Mouse (Mus musculus): Measurements from ENCODE around the gene Sbk1. TPM values are rescaled to one million over a fixed set of nuclear protein-coding genes. Genes with fewer than 3 reads are reported as not detected.
A peak's percentile ranks its signal among the peaks of the same experiment; 100 is the strongest.

Sbk1 gene
- polyA plus RNA-seq, 1 experiment from 2014 or later: 5.2 TPM

DNA sequence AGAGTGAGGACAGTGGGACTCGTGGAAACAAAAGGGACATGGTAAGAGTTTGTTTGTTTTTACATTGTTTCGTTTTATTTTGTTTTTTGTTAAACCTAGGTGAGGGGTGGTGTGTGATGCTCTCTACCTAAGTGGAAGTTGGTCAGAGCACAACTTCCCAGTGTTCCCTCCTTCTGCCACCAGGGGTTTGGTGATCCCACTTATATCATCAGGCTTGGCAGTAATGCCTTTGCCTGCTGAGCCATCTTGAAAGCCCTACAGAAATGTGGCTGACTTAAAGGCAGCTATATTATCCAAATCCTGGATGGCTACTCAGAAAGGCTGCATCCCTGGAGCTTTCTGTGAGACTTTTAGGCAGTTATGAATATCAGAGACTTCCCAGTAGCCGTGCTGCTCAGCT, 60.3 kb downstream of the Sbk1 start:
- WGBS (ENCODE audit: insufficient replicate concordance): 57% methylated on average over 3 of the region's 3 CpGs
- H3K4me3 ChIP-seq (ENCODE audit: low read depth, low read length): no peak overlapping the region
- no peak overlapping the region for H3K4me2 ChIP-seq (ENCODE audit: low read depth, low read length)
- no peaks in the 10 kb centered on the region for H3K36me3 ChIP-seq (replicated peaks; ENCODE audit: insufficient read depth, low read length)
- H3K27ac ChIP-seq (ENCODE audit: low read depth): no peak overlapping the region
- no peak for ATAC-seq
- H3K4me1 ChIP-seq (ENCODE audit: insufficient read depth): no peaks in the 10 kb centered on the region
- no peaks in the 10 kb centered on the region for H3K9me3 ChIP-seq (ENCODE audit: low read length)
- no peak for DNase-seq
- TF ChIP-seq EP300 (IDR thresholded peaks at IDR 0.05; ENCODE audit: low read depth): no peak
- no peak for TF ChIP-seq CTCF (IDR thresholded peaks at IDR 0.05; ENCODE audit: low read depth)
- H3K27me3 ChIP-seq (ENCODE audit: insufficient read depth, low read length): no peaks in the 10 kb centered on the region
- no peak overlapping the region for H3K9ac ChIP-seq (replicated peaks)

DNA sequence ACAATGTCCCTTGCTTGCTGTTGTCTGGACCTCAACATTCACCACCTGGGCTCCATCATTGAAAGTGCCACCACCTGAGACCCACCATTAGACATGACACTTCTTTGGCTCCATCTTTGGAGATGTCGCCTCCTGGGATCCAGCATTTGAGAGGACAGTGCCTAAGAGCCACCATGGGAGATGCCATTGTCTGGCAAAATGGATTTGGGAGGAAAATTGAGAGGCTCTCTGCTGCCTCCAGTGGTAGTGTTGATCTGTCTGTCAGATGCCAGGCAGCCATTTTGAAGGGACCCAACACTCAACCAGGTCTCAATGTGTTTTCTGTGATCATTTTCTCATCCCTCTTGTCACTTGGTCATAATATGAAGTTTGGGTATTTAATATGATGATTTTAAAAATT, 63.1 kb downstream of the Sbk1 start:
- Histone ChIP-seq H3K27ac (ENCODE audit: low read depth) (no peak overlapping the region), H3K4me2 (ENCODE audit: low read depth, low read length) (no peak overlapping the region), H3K36me3 (replicated peaks; ENCODE audit: insufficient read depth, low read length) (no peaks in the 10 kb centered on the region), H3K27me3 (ENCODE audit: insufficient read depth, low read length) (no peaks in the 10 kb centered on the region), H3K9me3 (ENCODE audit: low read length) (no peaks in the 10 kb centered on the region), H3K4me1 (ENCODE audit: insufficient read depth) (no peaks in the 10 kb centered on the region), H3K4me3 (ENCODE audit: low read depth, low read length) (no peak overlapping the region), H3K9ac (replicated peaks) (no peak overlapping the region)
- TF ChIP-seq EP300 (IDR thresholded peaks at IDR 0.05; ENCODE audit: low read depth) (no peak), CTCF (IDR thresholded peaks at IDR 0.05; ENCODE audit: low read depth) (peak; percentile 49)
- no peak for DNase-seq
- no peak for ATAC-seq
- 86% methylated on average over 1 of the region's 1 CpGs for WGBS (ENCODE audit: insufficient replicate concordance)

DNA sequence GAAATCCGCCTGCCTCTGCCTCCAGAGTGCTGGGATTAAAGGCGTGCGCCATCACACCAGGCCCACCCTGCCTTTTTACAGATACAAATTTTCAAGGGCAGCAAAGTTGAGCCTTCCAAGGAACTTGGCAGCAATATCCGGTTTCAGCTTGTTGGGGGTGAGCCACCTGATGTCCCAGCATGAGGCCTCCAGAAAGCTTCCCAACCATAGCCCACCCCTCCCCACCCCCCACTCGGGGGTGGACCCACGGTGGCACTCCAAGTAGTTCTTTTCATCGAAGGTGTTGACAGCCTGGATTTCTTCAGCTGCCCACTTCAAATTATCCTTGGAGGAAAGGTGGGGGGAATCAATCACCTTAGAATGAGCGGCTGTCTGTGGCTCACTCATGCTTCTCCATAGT, 66.5 kb downstream of the Sbk1 start:
- WGBS (ENCODE audit: insufficient replicate concordance): 81% methylated on average over 8 of the region's 8 CpGs
- H3K27ac ChIP-seq (ENCODE audit: low read depth): no peak overlapping the region
- no peak for DNase-seq

DNA sequence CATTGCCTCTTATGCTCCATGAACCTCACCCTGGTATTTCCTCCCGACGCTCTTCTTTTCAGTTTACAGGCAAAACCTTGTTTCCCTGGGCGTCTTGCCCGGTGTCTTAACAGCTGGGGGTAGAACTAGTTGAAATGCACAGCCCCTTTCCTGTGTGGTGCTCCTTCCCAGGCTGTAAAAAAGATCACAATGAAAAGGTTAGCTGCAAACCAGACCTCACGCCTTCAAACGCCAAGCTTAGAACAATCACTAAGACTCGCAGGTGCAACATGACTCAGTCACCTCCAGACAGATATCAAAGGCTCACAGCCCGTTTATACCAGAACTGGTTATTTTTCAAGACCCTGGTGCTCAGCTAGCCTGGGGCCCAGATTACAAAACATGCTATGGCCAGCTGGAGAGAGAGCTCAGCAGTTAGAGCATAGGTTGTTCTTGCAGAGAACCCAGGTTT, 67.1 kb downstream of the Sbk1 start:
- DNase-seq (no peak), ATAC-seq (no peak)
- Histone ChIP-seq H3K9ac (replicated peaks) (no peak overlapping the region), H3K4me2 (ENCODE audit: low read depth, low read length) (no peak overlapping the region), H3K36me3 (replicated peaks; ENCODE audit: insufficient read depth, low read length) (no peaks in the 10 kb centered on the region), H3K4me1 (ENCODE audit: insufficient read depth) (no peaks in the 10 kb centered on the region), H3K4me3 (ENCODE audit: low read depth, low read length) (no peak overlapping the region), H3K9me3 (ENCODE audit: low read length) (no peaks in the 10 kb centered on the region), H3K27ac (ENCODE audit: low read depth) (no peak overlapping the region), H3K27me3 (ENCODE audit: insufficient read depth, low read length) (no peaks in the 10 kb centered on the region)
- WGBS (ENCODE audit: insufficient replicate concordance): 83% methylated on average over 8 of the region's 8 CpGs
- TF ChIP-seq EP300 (IDR thresholded peaks at IDR 0.05; ENCODE audit: low read depth): no peak
- no peak for TF ChIP-seq CTCF (IDR thresholded peaks at IDR 0.05; ENCODE audit: low read depth)

More for the DNA sequence above, 66.5 kb downstream of the Sbk1 start:
- no peaks in the 10 kb centered on the region for H3K4me1 ChIP-seq (ENCODE audit: insufficient read depth)
- no peaks in the 10 kb centered on the region for H3K9me3 ChIP-seq (ENCODE audit: low read length)
- no peak overlapping the region for H3K9ac ChIP-seq (replicated peaks)
- TF ChIP-seq CTCF (IDR thresholded peaks at IDR 0.05; ENCODE audit: low read depth): no peak
- TF ChIP-seq EP300 (IDR thresholded peaks at IDR 0.05; ENCODE audit: low read depth): no peak
- no peaks in the 10 kb centered on the region for H3K27me3 ChIP-seq (ENCODE audit: insufficient read depth, low read length)
- H3K36me3 ChIP-seq (replicated peaks; ENCODE audit: insufficient read depth, low read length): no peaks in the 10 kb centered on the region
- H3K4me2 ChIP-seq (ENCODE audit: low read depth, low read length): no peak overlapping the region
- ATAC-seq: no peak
- H3K4me3 ChIP-seq (ENCODE audit: low read depth, low read length): no peak overlapping the region

DNA sequence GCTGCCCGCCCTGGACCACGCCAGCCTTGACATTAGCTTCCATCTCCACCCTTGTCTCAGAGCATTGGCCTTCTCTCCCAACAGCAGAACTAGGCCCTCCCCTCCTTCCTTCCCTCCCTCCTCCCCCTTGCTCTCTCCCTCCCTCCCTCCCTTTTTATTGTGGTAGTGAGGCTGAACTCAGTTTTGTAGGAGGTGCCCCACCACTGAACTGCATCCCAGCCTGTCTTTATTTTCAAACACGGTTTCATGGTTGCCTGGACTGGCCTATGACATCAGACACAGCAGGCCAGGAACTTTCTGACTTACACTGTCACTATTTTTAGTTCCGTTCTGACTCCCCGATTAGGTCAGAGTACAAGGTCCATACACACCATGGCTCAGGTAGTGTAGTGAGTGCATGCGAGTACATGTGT, 67.8 kb downstream of the Sbk1 start:
- Histone ChIP-seq H3K27ac (ENCODE audit: low read depth) (no peak overlapping the region), H3K36me3 (replicated peaks; ENCODE audit: insufficient read depth, low read length) (no peaks in the 10 kb centered on the region), H3K27me3 (ENCODE audit: insufficient read depth, low read length) (no peaks in the 10 kb centered on the region), H3K9me3 (ENCODE audit: low read length) (no peaks in the 10 kb centered on the region), H3K9ac (replicated peaks) (no peak overlapping the region), H3K4me3 (ENCODE audit: low read depth, low read length) (no peak overlapping the region), H3K4me2 (ENCODE audit: low read depth, low read length) (no peak overlapping the region), H3K4me1 (ENCODE audit: insufficient read depth) (no peaks in the 10 kb centered on the region)
- WGBS (ENCODE audit: insufficient replicate concordance): 43% methylated on average over 6 of the region's 6 CpGs
- DNase-seq (peak; percentile 27), ATAC-seq (peak; percentile 99)
- TF ChIP-seq EP300 (IDR thresholded peaks at IDR 0.05; ENCODE audit: low read depth) (no peak), CTCF (IDR thresholded peaks at IDR 0.05; ENCODE audit: low read depth) (no peak)

DNA sequence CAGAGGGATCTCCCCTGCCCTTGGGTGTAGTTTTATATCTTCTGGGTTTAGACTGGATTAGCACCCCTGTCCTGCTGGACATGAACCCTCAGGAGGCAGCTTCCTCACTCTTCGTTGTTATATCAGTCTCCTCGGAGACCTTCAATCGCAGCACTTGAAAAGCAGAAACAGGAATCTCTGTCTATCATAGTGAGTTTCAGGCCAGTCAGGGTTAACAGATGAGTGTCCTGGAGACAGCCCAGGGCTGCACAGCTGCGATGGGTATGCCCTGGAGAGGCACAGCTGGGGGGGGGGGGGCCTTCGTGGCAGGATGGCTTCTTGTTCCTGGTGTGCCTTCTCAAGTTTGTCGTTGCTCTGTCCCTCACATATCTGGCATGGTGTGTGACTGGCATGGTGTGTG, 68.5 kb downstream of the Sbk1 start:
- H3K4me1 ChIP-seq (ENCODE audit: insufficient read depth): no peaks in the 10 kb centered on the region
- no peak for ATAC-seq
- 33% methylated on average over 6 of the region's 6 CpGs for WGBS (ENCODE audit: insufficient replicate concordance)
- DNase-seq: no peak
- TF ChIP-seq EP300 (IDR thresholded peaks at IDR 0.05; ENCODE audit: low read depth): no peak
- TF ChIP-seq CTCF (IDR thresholded peaks at IDR 0.05; ENCODE audit: low read depth): no peak
- no peaks in the 10 kb centered on the region for H3K27me3 ChIP-seq (ENCODE audit: insufficient read depth, low read length)
- no peak overlapping the region for H3K9ac ChIP-seq (replicated peaks)
- H3K27ac ChIP-seq (ENCODE audit: low read depth): peak overlapping the region; percentile 66
- H3K4me3 ChIP-seq (ENCODE audit: low read depth, low read length): no peak overlapping the region
- no peaks in the 10 kb centered on the region for H3K36me3 ChIP-seq (replicated peaks; ENCODE audit: insufficient read depth, low read length)
- H3K4me2 ChIP-seq (ENCODE audit: low read depth, low read length): no peak overlapping the region
- H3K9me3 ChIP-seq (ENCODE audit: low read length): no peaks in the 10 kb centered on the region

Other genes starting within 250 kb of the Sbk1 start
- gene Gsg1l, start 190.2 kb upstream of the Sbk1 start, polyA plus RNA-seq (2015; fragmentation: Nextera tagmentation; extraction: Ambion mirVana): 0.04 and 0.08 TPM in 2 replicates
- gene Xpo6, start 72.1 kb upstream of the Sbk1 start, polyA plus RNA-seq (2015; fragmentation: Nextera tagmentation; extraction: Ambion mirVana): 12.7 and 15.1 TPM in 2 replicates
- 8.7 and 9.2 TPM in 2 replicates for gene Lat, start 97.0 kb downstream of the Sbk1 start, polyA plus RNA-seq (2015; fragmentation: Nextera tagmentation; extraction: Ambion mirVana)
- gene Spns1, start 104.8 kb downstream of the Sbk1 start, polyA plus RNA-seq (2015; fragmentation: Nextera tagmentation; extraction: Ambion mirVana): 17.2 and 18.6 TPM in 2 replicates
- 1.4 and 1.5 TPM in 2 replicates for gene Nfatc2ip, start 124.1 kb downstream of the Sbk1 start, polyA plus RNA-seq (2015; fragmentation: Nextera tagmentation; extraction: Ambion mirVana)
- 8.7 and 9.1 TPM in 2 replicates for gene Cd19, start 142.3 kb downstream of the Sbk1 start, polyA plus RNA-seq (2015; fragmentation: Nextera tagmentation; extraction: Ambion mirVana)
- gene Rabep2, start 156.1 kb downstream of the Sbk1 start, polyA plus RNA-seq (2015; fragmentation: Nextera tagmentation; extraction: Ambion mirVana): 7.1 and 7.2 TPM in 2 replicates
- 2.2 and 34.1 TPM in 2 replicates for gene Atp2a1, start 190.5 kb downstream of the Sbk1 start, polyA plus RNA-seq (2015; fragmentation: Nextera tagmentation; extraction: Ambion mirVana)
- gene Sh2b1, start 202.8 kb downstream of the Sbk1 start, polyA plus RNA-seq (2015; fragmentation: Nextera tagmentation; extraction: Ambion mirVana): 13.5 and 13.7 TPM in 2 replicates
- gene Tufm, start 214.7 kb downstream of the Sbk1 start, polyA plus RNA-seq (2015; fragmentation: Nextera tagmentation; extraction: Ambion mirVana): 57.6 and 57.7 TPM in 2 replicates
- gene Atxn2l, start 230.8 kb downstream of the Sbk1 start, polyA plus RNA-seq (2015; fragmentation: Nextera tagmentation; extraction: Ambion mirVana): 12.0 and 13.6 TPM in 2 replicates